Mouse (Mus musculus): ENCODE measurements at regions not wholly inside any gene's neighbourhood (a gene's known extent, or its start where the extent isn't known, plus 50 kb on each side); places are given as distances from the start of the nearest gene placed in this dataset.

DNA sequence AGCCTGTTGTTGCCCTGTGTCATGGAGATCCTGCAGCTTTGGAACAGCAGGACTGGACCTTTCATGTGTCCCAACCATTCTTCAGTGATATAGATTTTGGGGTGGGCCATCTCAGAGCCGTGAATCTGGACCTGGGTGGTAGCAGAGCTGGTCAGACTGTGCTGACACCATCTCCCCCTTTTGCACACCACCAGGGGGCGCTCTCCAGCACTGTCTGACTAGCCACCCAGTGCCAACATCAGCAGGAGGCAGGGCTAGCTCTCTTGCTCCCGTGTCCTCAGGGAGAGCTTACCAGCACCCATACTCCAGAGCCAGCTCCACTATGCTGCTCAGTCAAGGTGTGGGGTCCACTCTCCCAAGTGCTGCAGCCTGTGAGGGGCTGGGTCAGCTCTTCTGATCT lies 199.8 kb upstream of the Ctbp2 start:
- WGBS: 58% methylated on average over 3 of the region's 3 CpGs
- TF ChIP-seq CTCF (IDR thresholded peaks at IDR 0.05; ENCODE audit: control insufficient read depth, insufficient read depth, low read length): 0 out of 2 replicates have a peak, but pooled peaks have one; percentile 7
- no peak for TF ChIP-seq POLR2A (IDR thresholded peaks at IDR 0.05; ENCODE audit: borderline replicate concordance, control insufficient read depth, low read depth, low read length)

GRCm38 (mm10) chr7:133317511-133317910 lies 193.4 kb upstream of the Ctbp2 start:
- no peak overlapping the region for H3K4me3 ChIP-seq (replicated peaks; ENCODE audit: control insufficient read depth, low read depth, low read length)
- H3K4me1 ChIP-seq (ENCODE audit: control insufficient read depth, insufficient read depth, low read length): no peaks in the 10 kb centered on the region
- no peak overlapping the region for H3K27ac ChIP-seq (ENCODE audit: control insufficient read depth, insufficient read depth, low read depth, low read length, poor library complexity)
- TF ChIP-seq CTCF (IDR thresholded peaks at IDR 0.05; ENCODE audit: control insufficient read depth, insufficient read depth, low read length) (no peak), POLR2A (IDR thresholded peaks at IDR 0.05; ENCODE audit: borderline replicate concordance, control insufficient read depth, low read depth, low read length) (no peak)

More for the DNA sequence above, 199.8 kb upstream of the Ctbp2 start:
- Histone ChIP-seq H3K4me3 (replicated peaks; ENCODE audit: control insufficient read depth, low read depth, low read length) (no peak overlapping the region), H3K4me1 (ENCODE audit: control insufficient read depth, insufficient read depth, low read length) (no peaks in the 10 kb centered on the region), H3K27ac (ENCODE audit: control insufficient read depth, insufficient read depth, low read depth, low read length, poor library complexity) (no peak overlapping the region)

GRCm38 (mm10) chr7:133316701-133317475 lies 192.7 kb upstream of the Ctbp2 start:
- 66% methylated on average over 9 of the region's 9 CpGs for WGBS
- H3K4me1 ChIP-seq (ENCODE audit: control insufficient read depth, insufficient read depth, low read length): no peaks in the 10 kb centered on the region
- no peak for TF ChIP-seq POLR2A (IDR thresholded peaks at IDR 0.05; ENCODE audit: borderline replicate concordance, control insufficient read depth, low read depth, low read length)
- no peak for TF ChIP-seq CTCF (IDR thresholded peaks at IDR 0.05; ENCODE audit: control insufficient read depth, insufficient read depth, low read length)

GRCm38 (mm10) chr7:133315197-133316029 lies 191.3 kb upstream of the Ctbp2 start:
- H3K4me3 ChIP-seq (replicated peaks; ENCODE audit: control insufficient read depth, low read depth, low read length): no peak overlapping the region
- WGBS: 54% methylated on average over 10 of the region's 10 CpGs
- H3K27ac ChIP-seq (ENCODE audit: control insufficient read depth, insufficient read depth, low read depth, low read length, poor library complexity): no peak overlapping the region
- TF ChIP-seq POLR2A (IDR thresholded peaks at IDR 0.05; ENCODE audit: borderline replicate concordance, control insufficient read depth, low read depth, low read length) (no peak), CTCF (IDR thresholded peaks at IDR 0.05; ENCODE audit: control insufficient read depth, insufficient read depth, low read length) (no peak)
- no peaks in the 10 kb centered on the region for H3K4me1 ChIP-seq (ENCODE audit: control insufficient read depth, insufficient read depth, low read length)

More at GRCm38 (mm10) chr7:133316701-133317475, 192.7 kb upstream of the Ctbp2 start:
- Histone ChIP-seq H3K4me3 (replicated peaks; ENCODE audit: control insufficient read depth, low read depth, low read length) (no peak overlapping the region), H3K27ac (ENCODE audit: control insufficient read depth, insufficient read depth, low read depth, low read length, poor library complexity) (no peak overlapping the region)

- TF ChIP-seq POLR2A (IDR thresholded peaks at IDR 0.05; ENCODE audit: borderline replicate concordance, control insufficient read depth, low read depth, low read length) (no peak), CTCF (IDR thresholded peaks at IDR 0.05; ENCODE audit: control insufficient read depth, insufficient read depth, low read length) (no peak)
- Histone ChIP-seq H3K27ac (ENCODE audit: control insufficient read depth, insufficient read depth, low read depth, low read length, poor library complexity) (no peak overlapping the region), H3K4me3 (replicated peaks; ENCODE audit: control insufficient read depth, low read depth, low read length) (no peak overlapping the region), H3K4me1 (ENCODE audit: control insufficient read depth, insufficient read depth, low read length) (no peaks in the 10 kb centered on the region)
- 64% methylated on average over 5 of the region's 5 CpGs for whole genome bisulfite sequencing
Observed at GRCm38 (mm10) chr7:133313115-133313514, 189.0 kb upstream of the Ctbp2 start.

DNA sequence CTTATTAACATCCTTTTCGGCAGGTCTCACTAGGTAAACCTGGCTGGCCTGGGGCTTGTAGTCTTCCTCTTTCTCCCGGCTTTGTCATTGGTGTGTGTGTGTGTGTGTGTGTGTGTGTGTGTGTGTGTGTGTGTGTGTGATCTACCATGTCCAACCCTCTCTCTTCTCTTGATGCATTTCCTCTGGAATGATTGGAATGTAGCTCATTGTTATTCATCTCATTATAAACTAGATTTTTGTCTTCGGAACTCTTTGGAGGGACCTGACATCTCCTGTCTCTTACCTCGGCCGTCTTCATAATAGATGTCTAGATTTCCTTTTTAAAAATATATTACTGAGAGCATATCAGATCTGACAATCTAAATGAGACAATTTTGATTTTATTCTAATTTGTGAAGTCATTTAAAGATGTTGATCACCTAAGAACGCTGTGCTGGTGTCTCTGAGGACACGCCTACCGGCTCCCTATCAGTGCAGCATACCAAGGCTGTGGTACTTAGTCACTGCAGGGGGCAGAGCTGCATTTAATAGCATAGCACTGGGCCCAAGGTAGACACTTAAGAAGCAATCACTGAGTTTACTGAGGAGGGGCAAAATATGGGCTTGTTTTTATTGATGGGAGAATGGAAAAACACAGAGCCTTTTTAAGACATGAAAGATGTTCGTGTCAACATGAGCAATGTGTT lies 187.1 kb upstream of the Ctbp2 start:
- no peaks in the 10 kb centered on the region for H3K4me1 ChIP-seq (ENCODE audit: control insufficient read depth, insufficient read depth, low read length)
- no peak overlapping the region for H3K27ac ChIP-seq (ENCODE audit: control insufficient read depth, insufficient read depth, low read depth, low read length, poor library complexity)
- 54% methylated on average over 9 of the region's 9 CpGs for WGBS
- TF ChIP-seq CTCF (IDR thresholded peaks at IDR 0.05; ENCODE audit: control insufficient read depth, insufficient read depth, low read length) (no peak), POLR2A (IDR thresholded peaks at IDR 0.05; ENCODE audit: borderline replicate concordance, control insufficient read depth, low read depth, low read length) (no peak)
- no peak overlapping the region for H3K4me3 ChIP-seq (replicated peaks; ENCODE audit: control insufficient read depth, low read depth, low read length)

GRCm38 (mm10) chr7:133304461-133304860 lies 180.3 kb upstream of the Ctbp2 start:
- TF ChIP-seq POLR2A (IDR thresholded peaks at IDR 0.05; ENCODE audit: borderline replicate concordance, control insufficient read depth, low read depth, low read length) (no peak), CTCF (IDR thresholded peaks at IDR 0.05; ENCODE audit: control insufficient read depth, insufficient read depth, low read length) (no peak)
- Histone ChIP-seq H3K4me3 (replicated peaks; ENCODE audit: control insufficient read depth, low read depth, low read length) (no peak overlapping the region), H3K4me1 (ENCODE audit: control insufficient read depth, insufficient read depth, low read length) (no peaks in the 10 kb centered on the region), H3K27ac (ENCODE audit: control insufficient read depth, insufficient read depth, low read depth, low read length, poor library complexity) (no peak overlapping the region)
- WGBS: 68% methylated on average over 5 of the region's 5 CpGs

DNA sequence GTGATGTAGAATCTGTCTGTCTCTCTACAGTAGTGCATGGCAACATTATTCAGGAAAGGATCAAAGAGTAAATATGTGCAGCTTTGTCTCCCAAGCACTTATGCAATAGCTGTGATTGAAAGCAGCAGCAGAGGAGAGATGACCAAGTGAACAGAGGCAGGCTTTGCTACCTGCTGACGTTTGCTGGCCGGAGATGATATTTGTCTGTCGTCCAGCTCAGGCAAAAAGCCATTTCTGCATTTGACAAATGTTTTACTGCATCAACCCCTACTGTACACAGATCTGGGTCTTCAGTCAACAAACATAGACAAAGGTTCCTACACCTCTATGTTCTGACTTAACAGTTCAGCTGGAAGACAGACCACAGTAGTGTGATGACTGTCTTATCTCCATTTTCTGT lies 166.3 kb upstream of the Ctbp2 start:
- Histone ChIP-seq H3K4me3 (replicated peaks; ENCODE audit: control insufficient read depth, low read depth, low read length) (no peak overlapping the region), H3K4me1 (ENCODE audit: control insufficient read depth, insufficient read depth, low read length) (no peaks in the 10 kb centered on the region), H3K27ac (ENCODE audit: control insufficient read depth, insufficient read depth, low read depth, low read length, poor library complexity) (no peak overlapping the region)
- TF ChIP-seq CTCF (IDR thresholded peaks at IDR 0.05; ENCODE audit: control insufficient read depth, insufficient read depth, low read length) (no peak), POLR2A (IDR thresholded peaks at IDR 0.05; ENCODE audit: borderline replicate concordance, control insufficient read depth, low read depth, low read length) (no peak)
- WGBS: 74% methylated on average over 3 of the region's 3 CpGs

Measured in bone marrow, adult 2 months (tissue).